Mouse (Mus musculus) myocyte (in vitro differentiated cells): ENCODE results near the gene Etv6. TPM values are rescaled to one million over a fixed set of nuclear protein-coding genes. Genes with fewer than 3 reads are reported as not detected.

Experiments used
- H3K27me3 ChIP-seq: one replicate; pipeline ENCODE4 v1.6.1; 2011; ENCODE audit not compliant: control insufficient read depth, insufficient read depth, insufficient read length
- H3K36me3 ChIP-seq: one replicate; pipeline ENCODE4 v1.6.1; 2011; ENCODE audit not compliant: control insufficient read depth, insufficient read depth
- H3K4me2 ChIP-seq: one replicate; pipeline ENCODE4 v1.6.1; 2011; ENCODE audit warnings: low read depth, control low read depth
- H3K4me3 ChIP-seq: one replicate; pipeline ENCODE4 v1.5.1; 2011; ENCODE audit warnings: mild to moderate bottlenecking, control low read depth, moderate library complexity
- H3K79me2 ChIP-seq: one replicate; pipeline ENCODE4 v1.6.1; 2011; ENCODE audit not compliant: control insufficient read depth, insufficient read depth
- H3ac ChIP-seq: one replicate; pipeline ENCODE4 v1.6.1; 2011; ENCODE audit not compliant: control insufficient read depth, insufficient read length
- CEBPB ChIP-seq: IDR thresholded peaks from 2 replicates; pipeline ENCODE4 v1.6.1; 2011; ENCODE audit warnings: mild to moderate bottlenecking, moderate library complexity; ENCODE audit not compliant: poor library complexity, insufficient read depth, severe bottlenecking
- E2F4 ChIP-seq: IDR thresholded peaks from one replicate; pipeline ENCODE4 v1.6.1; 2011; ENCODE audit warnings: mild to moderate bottlenecking, control low read depth, moderate library complexity; ENCODE audit not compliant: insufficient read depth
- MAX ChIP-seq: IDR thresholded peaks from one replicate; pipeline ENCODE4 v1.6.1; 2011; ENCODE audit warnings: low read depth, mild to moderate bottlenecking, control low read depth
- MYOD1 ChIP-seq, 3 experiments: IDR thresholded peaks; one replicate each; pipeline ENCODE4 v1.6.1; 2011; ENCODE audit warnings: control low read depth in 2 of 3, low read depth in 2 of 3, mild to moderate bottlenecking in 2 of 3, moderate library complexity in 1 of 3; ENCODE audit not compliant: insufficient read length in 2 of 3, control insufficient read depth in 1 of 3
- MYOG ChIP-seq, 3 experiments: IDR thresholded peaks; one replicate each; pipeline ENCODE4 v1.6.1; 2011; ENCODE audit warnings: control low read depth in 2 of 3, low read depth in 2 of 3, mild to moderate bottlenecking in 2 of 3; ENCODE audit not compliant: insufficient read length in 2 of 3, control insufficient read depth in 1 of 3, insufficient read depth in 1 of 3
- POLR2A ChIP-seq: IDR thresholded peaks from one replicate; pipeline ENCODE4 v1.6.1; 2011; ENCODE audit warnings: low read depth, mild to moderate bottlenecking, control low read depth, moderate library complexity; ENCODE audit not compliant: insufficient read length
- POLR2AphosphoS2 ChIP-seq: IDR thresholded peaks from one replicate; pipeline ENCODE4 v1.6.1; 2011; ENCODE audit warnings: low read depth, control low read depth; ENCODE audit not compliant: insufficient read length
- REST ChIP-seq: IDR thresholded peaks from one replicate; pipeline ENCODE4 v1.6.1; 2011; ENCODE audit warnings: mild to moderate bottlenecking, control low read depth, moderate library complexity; ENCODE audit not compliant: insufficient read depth, insufficient read length
- SRF ChIP-seq: IDR thresholded peaks from one replicate; pipeline ENCODE4 v1.6.1; 2011; ENCODE audit warnings: low read depth; ENCODE audit not compliant: control insufficient read depth, insufficient read length
- TCF12 ChIP-seq: IDR thresholded peaks from one replicate; pipeline ENCODE4 v1.6.1; 2011; ENCODE audit warnings: mild to moderate bottlenecking, control low read depth; ENCODE audit not compliant: poor library complexity, insufficient read depth, severe bottlenecking
- TCF3 ChIP-seq: IDR thresholded peaks from one replicate; pipeline ENCODE4 v1.6.1; 2011; ENCODE audit warnings: low read depth, control low read depth; ENCODE audit not compliant: insufficient read length
- USF1 ChIP-seq: IDR thresholded peaks from one replicate; pipeline ENCODE4 v1.6.1; 2011; ENCODE audit warnings: low read depth, mild to moderate bottlenecking, control low read depth, moderate library complexity
- polyA plus RNA-seq: library from polyadenylated mRNA; unstranded; fragments of >200 nt; fragmentation: generic; extraction: Trizol; gene quantifications from one replicate; pipeline ENCODE4 v1.2.1, GENCODE M21; 2012; ENCODE audit warnings: missing spikeins

The Etv6 gene
- polyA plus RNA-seq, 1 experiment, result 6.8 TPM

DNA sequence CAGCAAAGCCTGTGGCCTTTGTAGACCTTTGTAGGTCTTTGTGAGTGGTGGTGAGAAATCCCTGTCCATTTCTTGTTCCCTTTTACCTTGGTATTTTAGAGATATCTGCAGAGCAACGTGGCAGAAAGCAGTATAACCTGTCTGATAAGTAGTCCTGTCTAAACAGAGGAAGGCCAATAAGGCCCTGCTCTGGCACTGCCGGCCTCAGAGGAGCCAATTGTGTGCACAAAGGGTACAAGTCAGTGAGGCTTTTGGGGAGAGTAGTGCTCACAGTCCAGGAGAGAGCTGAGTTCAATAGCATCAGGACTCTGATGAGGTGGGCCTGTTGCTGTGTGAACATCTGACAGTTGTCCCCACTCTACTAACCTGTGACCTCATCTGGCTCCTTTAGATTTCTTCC is 77.7 kb downstream of the Etv6 start:
- no peaks in the 10 kb centered on the region for H3K27me3 ChIP-seq
- no peaks in the 10 kb centered on the region for H3K36me3 ChIP-seq
- TF ChIP-seq CEBPB (no peak), MYOD1 (IDR thresholded peaks at IDR 0.05; ENCODE audit: control insufficient read depth in 1 of 3, insufficient read length in 2 of 3, low read depth in 2 of 3) (no peak), TCF12 (no peak), MYOG (IDR thresholded peaks at IDR 0.05; ENCODE audit: control insufficient read depth in 1 of 3, insufficient read depth in 1 of 3, insufficient read length in 2 of 3, low read depth in 2 of 3) (no peak), REST (no peak), SRF (no peak), POLR2AphosphoS2 (no peak), USF1 (no peak)
- H3K79me2 ChIP-seq, result peaks cover 9% of the 10 kb centered on the region
- no peak overlapping the region for H3K4me3 ChIP-seq
- H3ac ChIP-seq, result no peak overlapping the region
- H3K4me2 ChIP-seq, result no peak overlapping the region

DNA sequence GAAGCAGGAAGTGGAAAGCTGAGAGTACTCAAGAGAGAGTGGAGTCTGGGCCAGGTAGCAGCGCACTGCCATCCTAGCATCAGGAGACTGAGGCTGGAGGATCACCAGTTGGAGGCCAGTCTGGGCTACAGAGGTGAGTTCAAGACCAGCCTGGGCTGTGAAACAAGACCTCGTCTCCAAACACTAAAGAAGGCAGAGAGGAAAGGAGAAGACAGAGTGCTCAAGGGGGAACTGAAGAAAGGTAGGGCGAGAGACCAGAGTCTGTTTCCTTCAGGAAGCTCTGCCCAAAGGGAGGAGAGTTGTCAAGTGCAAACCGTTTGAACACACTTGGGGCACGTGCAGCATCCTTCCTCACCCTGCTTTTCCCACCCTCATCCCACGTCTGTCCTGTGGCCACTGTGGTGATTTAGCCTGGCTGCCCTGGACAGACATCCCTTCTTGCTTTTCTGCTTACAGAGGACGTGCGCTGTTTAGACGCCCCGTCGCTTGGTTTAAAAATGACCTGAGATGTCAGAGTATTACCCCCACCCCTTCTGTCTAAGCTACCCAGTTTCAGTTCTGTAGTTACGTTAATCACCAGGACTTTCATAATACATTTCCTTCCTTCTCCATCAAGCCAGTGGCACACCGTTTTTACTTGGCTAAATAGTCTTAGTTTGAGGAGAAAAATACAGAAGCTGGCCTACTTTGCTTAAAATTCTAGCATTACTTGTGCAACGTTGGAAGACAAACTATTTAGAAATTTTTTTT is 79.9 kb downstream of the Etv6 start:
- TF ChIP-seq POLR2A (no peak), MYOG (IDR thresholded peaks at IDR 0.05; ENCODE audit: control insufficient read depth in 1 of 3, insufficient read depth in 1 of 3, insufficient read length in 2 of 3, low read depth in 2 of 3) (no peak), POLR2AphosphoS2 (no peak), REST (no peak), MAX (no peak), USF1 (no peak), CEBPB (no peak), SRF (no peak), MYOD1 (IDR thresholded peaks at IDR 0.05; ENCODE audit: control insufficient read depth in 1 of 3, insufficient read length in 2 of 3, low read depth in 2 of 3) (no peak), TCF3 (no peak), E2F4 (no peak), TCF12 (no peak)
- Histone ChIP-seq H3K4me2 (no peak overlapping the region), H3K36me3 (no peaks in the 10 kb centered on the region), H3K27me3 (no peaks in the 10 kb centered on the region), H3K4me3 (no peak overlapping the region), H3K79me2 (peaks cover 9% of the 10 kb centered on the region), H3ac (no peak overlapping the region)

DNA sequence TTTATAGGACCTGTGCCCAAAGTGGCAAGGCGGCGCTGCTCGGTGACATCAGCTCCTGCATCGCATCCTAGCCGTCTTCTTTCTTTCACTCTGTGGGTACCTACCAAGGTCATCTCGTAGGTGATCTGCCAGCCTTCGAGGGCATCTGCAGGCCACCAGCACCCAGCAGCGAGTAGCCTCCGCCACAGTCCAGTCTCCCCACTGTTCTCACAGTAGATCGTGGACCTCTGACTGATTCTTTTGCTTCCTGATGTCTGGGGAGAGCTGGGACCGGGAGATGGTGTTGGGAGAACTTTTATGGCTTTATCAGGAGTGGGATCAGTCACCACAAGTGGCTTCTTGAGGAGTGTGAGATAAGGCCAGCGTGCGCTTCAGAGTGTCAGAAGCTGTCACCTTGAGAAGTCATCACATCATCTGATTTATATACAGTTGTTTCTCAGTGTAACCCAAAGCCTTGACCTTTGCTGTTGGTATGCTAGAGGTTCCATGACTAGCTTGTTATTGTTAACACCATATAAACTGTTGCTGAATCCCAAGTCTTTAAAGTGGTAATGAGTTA is 82.0 kb downstream of the Etv6 start:
- no peaks in the 10 kb centered on the region for H3K27me3 ChIP-seq
- TF ChIP-seq MAX, result no peak
- no peak for TF ChIP-seq MYOD1 (IDR thresholded peaks at IDR 0.05; ENCODE audit: control insufficient read depth in 1 of 3, insufficient read length in 2 of 3, low read depth in 2 of 3)
- no peak for TF ChIP-seq CEBPB
- no peak for TF ChIP-seq POLR2AphosphoS2
- no peak for TF ChIP-seq TCF3
- no peak for TF ChIP-seq POLR2A
- TF ChIP-seq REST, result no peak
- no peak for TF ChIP-seq MYOG (IDR thresholded peaks at IDR 0.05; ENCODE audit: control insufficient read depth in 1 of 3, insufficient read depth in 1 of 3, insufficient read length in 2 of 3, low read depth in 2 of 3)
- TF ChIP-seq E2F4, result no peak
- no peak for TF ChIP-seq TCF12
- no peak for TF ChIP-seq SRF
- TF ChIP-seq USF1, result no peak
- H3K4me2 ChIP-seq, result no peak overlapping the region
- no peak overlapping the region for H3K4me3 ChIP-seq
- no peak overlapping the region for H3ac ChIP-seq
- no peaks in the 10 kb centered on the region for H3K36me3 ChIP-seq
- no peaks in the 10 kb centered on the region for H3K79me2 ChIP-seq

DNA sequence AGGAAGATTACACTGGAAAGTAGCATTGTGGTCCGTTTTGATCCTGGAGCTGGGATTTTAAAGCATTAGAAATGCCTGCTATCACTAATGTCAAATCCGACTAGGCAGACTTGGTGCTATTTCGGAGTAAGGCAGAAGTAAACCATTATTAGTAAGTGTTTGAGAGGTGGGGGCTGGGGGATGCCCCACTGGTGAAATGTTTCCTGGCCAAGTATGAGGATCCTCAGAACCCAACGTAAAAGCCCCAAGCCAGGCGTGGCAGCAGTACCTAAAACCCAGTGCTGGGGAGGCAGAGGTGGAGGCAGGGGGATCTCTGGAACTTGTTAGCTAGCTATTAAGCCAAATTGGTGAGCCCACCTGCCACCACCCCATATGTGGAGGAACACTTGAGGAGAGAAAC is 83.0 kb downstream of the Etv6 start:
- no peaks in the 10 kb centered on the region for H3K27me3 ChIP-seq
- TF ChIP-seq TCF12, result no peak
- TF ChIP-seq REST, result no peak
- TF ChIP-seq SRF, result no peak
- no peak for TF ChIP-seq MAX
- no peak for TF ChIP-seq USF1
- TF ChIP-seq TCF3, result no peak
- TF ChIP-seq E2F4, result no peak
- TF ChIP-seq MYOG (IDR thresholded peaks at IDR 0.05; ENCODE audit: control insufficient read depth in 1 of 3, insufficient read depth in 1 of 3, insufficient read length in 2 of 3, low read depth in 2 of 3), result no peak
- TF ChIP-seq POLR2AphosphoS2, result no peak
- no peak for TF ChIP-seq CEBPB
- no peak for TF ChIP-seq MYOD1 (IDR thresholded peaks at IDR 0.05; ENCODE audit: control insufficient read depth in 1 of 3, insufficient read length in 2 of 3, low read depth in 2 of 3)
- no peak for TF ChIP-seq POLR2A
- H3K4me2 ChIP-seq, result no peak overlapping the region
- no peaks in the 10 kb centered on the region for H3K79me2 ChIP-seq
- no peak overlapping the region for H3ac ChIP-seq
- no peak overlapping the region for H3K4me3 ChIP-seq
- no peaks in the 10 kb centered on the region for H3K36me3 ChIP-seq

DNA sequence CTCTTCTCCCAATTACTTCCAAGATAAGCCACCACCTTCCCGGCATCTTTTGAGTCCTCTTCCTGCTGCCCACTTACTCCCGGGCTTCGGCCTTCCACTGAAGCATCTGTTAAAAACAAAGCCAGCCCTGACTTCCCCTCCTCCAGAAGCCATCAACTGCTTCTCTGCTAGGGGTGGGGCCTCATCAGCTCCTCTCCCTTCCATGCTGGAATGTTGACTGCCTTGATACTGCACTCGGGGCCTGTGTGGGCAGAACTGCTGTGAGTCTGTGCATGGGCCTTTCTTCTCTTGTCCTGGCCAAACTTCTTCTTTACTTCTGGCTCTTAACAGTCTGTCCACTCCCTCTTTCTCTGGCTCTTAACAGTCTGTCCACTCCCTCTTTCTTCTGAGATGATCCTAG is 83.6 kb downstream of the Etv6 start:
- no peak overlapping the region for H3ac ChIP-seq
- no peaks in the 10 kb centered on the region for H3K79me2 ChIP-seq
- H3K4me3 ChIP-seq, result no peak overlapping the region
- no peak overlapping the region for H3K4me2 ChIP-seq
- no peak for TF ChIP-seq POLR2A
- no peak for TF ChIP-seq MAX
- no peak for TF ChIP-seq POLR2AphosphoS2
- TF ChIP-seq SRF, result no peak
- no peak for TF ChIP-seq MYOG (IDR thresholded peaks at IDR 0.05; ENCODE audit: control insufficient read depth in 1 of 3, insufficient read depth in 1 of 3, insufficient read length in 2 of 3, low read depth in 2 of 3)
- no peak for TF ChIP-seq CEBPB
- no peak for TF ChIP-seq REST
- H3K36me3 ChIP-seq, result no peaks in the 10 kb centered on the region
- H3K27me3 ChIP-seq, result no peaks in the 10 kb centered on the region
